Mouse (Mus musculus): Measurements from ENCODE around the gene Onecut1. TPM values are rescaled to one million over a fixed set of nuclear protein-coding genes. Genes with fewer than 3 reads are reported as not detected.

Gene Onecut1
- total RNA-seq, 2 experiments from 2014 or later, result not detected

Other genes with a start within 250 kb of the Onecut1 start
- gene Fam214a, start 91.0 kb downstream of the Onecut1 start, total RNA-seq (2021), result 10 to 100 TPM; 26.7 to 36.3 TPM
- gene Arpp19, start 175.7 kb downstream of the Onecut1 start, total RNA-seq (2021), result 100 to 1,000 TPM; 134 to 143 TPM
- gene Myo5a, start 209.1 kb downstream of the Onecut1 start, total RNA-seq (2021), result 10 to 100 TPM; 12.3 to 13.8 TPM

All from heart, postnatal 14 days (tissue).